Mouse (Mus musculus) MEL-GATA-1-ER (cell line): Measurements from ENCODE around the gene Thpo.

Experiments used
- DNase-seq: peaks from one replicate; pipeline ENCODE4 v3.0.0-alpha.2; 2012; ENCODE audit warnings: low read depth; ENCODE audit errors: extremely low read depth

Gene Thpo

DNA sequence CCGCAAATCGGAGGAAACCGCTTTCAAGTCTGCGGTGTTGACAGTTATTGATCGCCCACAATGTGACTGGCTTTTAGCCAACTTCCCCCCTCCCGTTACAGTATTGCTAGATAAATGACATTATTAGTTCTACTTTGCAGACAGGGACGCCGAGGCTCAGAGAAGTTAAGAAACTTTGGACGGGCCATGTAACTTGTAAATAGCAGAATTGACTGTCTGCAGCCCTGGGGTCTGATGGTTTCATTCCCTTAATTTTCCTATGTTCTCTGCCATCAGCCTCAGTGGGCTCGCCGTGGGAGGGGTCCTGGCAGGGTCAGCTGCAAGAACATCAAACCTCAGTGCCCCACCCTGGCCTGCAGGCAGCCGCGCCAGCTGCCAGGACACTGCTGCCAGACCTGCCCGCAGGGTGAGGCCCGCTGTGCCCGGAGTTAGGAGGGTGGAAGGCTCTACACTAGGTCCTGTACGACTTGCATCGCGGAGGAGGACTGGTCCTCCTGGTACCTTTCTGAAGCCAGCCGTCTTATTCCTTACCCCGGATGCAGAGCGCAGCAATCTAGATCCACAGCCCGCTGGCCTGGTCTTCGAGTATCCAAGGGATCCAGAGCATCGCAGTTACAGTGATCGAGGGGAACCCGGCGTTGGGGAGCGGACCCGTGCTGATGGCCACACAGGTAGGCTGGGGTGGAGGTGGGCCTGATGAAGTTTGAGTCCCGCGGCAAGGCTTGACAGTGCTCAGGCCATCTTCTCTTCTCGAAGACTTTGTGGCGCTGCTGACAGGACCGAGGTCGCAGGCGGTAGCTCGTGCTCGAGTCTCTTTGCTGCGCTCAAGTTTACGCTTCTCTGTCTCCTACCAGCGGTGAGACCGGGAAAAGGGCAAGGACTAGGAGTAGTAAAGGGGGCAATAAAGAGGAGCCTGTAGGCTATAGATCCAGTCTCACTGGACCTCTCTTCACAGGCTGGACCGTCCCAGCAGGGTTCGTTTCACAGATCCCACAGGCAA, at the start of gene Thpo:
Thpo (minus strand) TSS at position 781 of the 1,000 bp plus-strand sequence.
- DNase-seq: no peak

DNA sequence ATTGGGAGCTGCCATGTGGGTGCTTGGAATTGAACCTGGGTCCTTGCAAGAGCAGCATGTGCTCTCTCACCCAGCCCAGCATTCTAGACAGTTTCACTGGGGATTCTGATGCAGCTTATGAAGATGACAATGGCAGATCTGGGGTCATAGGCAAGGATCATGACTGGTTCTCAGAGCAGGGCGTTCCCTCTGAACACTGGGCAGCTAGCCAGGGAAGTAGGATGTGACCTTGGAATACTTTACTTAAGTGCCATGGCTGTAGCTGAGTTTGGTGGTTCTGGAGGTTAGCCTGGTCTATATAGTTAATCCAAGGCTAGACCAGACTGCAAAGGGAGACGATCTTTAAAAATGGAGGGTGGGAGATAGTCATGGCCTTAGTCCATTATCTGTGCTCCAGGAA, 49.6 kb upstream of the Thpo start:
- DNase-seq: no peak

DNA sequence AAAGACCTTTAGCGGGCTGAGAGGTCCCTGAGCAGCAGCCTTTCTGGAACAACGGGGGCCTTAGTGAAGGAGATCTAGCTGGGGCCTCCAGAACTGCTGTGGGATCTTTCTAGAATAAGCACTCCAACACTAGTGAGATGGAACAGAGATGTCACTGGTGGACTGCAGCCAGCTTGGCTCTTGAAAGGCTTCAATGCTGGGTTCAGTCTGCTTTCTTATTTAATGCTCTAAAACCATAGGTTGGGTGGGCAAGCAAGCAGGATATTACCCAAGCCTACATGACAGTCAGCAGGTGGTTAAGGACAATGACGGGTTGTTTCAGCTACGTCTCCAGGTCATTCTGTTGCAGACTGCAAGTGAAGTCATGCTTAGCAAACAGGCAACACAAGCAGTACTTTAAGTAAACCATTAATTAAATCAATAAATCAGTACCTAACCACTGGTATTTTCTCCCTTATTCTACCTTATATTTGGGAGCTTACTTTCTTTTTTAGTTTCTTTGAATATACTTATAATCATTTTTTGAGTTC, 46.9 kb upstream of the Thpo start:
- DNase-seq: no peak

DNA sequence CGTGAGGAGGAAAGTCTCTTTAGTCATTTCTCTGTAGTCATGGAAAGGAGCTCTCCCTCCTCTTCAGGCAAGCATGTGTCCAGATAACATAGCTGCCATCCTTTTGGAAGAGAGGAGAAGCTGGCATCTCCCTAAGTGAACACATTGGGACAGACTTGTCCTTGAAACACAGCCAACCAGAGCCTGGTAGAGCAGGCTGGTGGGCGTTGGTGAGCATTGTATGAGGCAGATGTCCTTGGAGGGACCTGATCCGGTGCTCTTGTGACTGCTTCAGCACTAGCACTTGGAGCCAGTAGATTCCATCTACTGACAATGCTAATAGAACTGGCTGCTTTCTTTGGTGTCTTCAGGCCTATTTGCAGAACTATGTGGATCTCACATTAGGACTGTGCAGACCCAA, 45.5 kb upstream of the Thpo start:
- DNase-seq: no peak

DNA sequence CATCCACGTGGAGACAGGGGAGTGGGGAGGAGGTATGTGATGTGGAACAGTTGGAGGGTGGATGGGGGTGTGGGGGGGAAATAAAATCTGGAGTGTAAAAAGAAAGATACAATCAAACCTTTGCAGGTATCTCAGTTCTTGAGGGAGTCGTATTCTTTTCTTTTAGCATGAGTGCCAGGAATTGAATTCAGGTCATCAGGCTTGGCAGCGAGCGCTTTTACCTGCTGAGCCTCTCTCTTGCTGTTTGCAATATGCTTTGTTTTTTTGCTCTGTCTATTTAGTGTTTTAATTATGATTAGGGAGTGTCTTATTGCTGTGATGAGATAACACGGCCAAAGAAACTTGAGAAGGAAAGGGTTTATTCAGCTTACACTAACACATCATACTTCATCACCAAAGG, 40.7 kb upstream of the Thpo start:
- DNase-seq: no peak

DNA sequence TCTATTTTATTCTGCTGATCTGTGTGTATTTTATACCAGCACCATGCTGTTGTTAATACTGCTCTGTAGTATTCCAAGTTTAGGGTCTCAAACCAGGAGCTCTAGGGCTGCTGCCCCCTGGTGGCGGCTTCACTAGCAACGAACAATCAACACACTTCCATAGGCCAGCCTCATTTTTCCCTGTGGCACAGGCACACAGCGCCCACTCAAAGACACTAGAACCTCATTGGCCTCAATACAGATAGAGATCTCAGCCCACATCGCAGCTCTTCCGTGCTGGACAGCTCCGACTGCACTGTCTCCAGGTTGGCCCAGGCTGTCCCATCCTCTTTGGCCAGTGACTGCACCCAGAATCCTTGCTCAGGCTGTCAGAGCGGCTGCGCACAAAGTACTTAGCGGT, 30.9 kb upstream of the Thpo start:
- DNase-seq: peak; percentile 13

DNA sequence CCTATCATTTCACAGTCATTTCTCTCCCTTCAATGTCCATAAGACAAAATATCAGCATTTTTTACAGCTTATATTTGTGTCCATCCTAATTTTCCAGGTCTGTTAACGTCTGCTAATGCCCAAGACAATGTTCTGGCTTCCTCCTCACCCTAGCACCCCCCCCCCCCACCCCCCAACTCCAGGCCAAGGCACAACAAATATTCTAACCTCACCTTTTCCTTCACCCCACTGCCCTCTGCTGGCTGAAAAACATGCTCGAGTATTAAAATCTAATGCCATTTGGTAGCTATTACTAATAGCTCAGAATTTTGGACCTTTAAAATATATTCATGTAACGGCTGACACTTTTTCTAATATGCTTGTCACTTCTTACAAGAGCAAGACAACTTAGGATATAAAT, 27.4 kb upstream of the Thpo start:
- peak; percentile 16 for DNase-seq

DNA sequence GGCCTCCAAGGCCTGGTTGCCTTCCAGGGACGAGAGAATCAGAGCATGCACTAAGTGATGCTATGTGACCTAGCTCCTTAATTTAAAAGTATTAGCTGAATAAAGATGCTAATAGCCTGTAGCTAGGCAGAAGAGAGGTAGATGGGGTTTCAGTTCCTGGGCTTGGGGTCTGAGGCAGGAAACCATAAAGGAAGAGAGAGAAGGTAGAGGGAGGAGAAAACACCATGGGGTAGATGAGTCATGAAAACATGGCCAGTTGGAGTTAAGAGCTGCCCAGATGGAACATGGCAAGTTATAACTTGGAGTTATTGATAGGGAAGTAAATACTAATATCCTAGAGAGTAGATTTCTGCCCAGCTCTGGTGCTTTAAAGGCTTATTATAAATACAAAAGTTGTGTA, 23.1 kb upstream of the Thpo start:
- DNase-seq: no peak

DNA sequence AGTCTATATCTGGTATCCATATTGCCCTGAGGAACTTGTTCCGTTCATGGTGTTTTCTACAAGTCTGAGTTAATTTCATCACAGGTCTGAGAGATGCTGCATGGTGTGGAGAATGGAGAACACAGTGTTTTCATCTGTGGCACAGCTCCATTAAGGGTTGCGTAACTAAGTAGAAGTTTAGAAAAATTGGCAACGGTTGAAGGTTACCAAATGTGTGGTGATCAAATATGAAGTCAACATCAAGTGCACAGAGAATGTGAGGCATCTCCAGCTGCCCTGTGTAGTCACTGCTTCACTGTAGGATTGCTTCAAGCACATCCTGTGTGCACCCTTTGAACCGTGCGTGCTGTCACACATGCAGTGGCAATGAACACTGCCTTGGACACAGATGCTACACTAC, 21.7 kb upstream of the Thpo start:
- DNase-seq: no peak

DNA sequence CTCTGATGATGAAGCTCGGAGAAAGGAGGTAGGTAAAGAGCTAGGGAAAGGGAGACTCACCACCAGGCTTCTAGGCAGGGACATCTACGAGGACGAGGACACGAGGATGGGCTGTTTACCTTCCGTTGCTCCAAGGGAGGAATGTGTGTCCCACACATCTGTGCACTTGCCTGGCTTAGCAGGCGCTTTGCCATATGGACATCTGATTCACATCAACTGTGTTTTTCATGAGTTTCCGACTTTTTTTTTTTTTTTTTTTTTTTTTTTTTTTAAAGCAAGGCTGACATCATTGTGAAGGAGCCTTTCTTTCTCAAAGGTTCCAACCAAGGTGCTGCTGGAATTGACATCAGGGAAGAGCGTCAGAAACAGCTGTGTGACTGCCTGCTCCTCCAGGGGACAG, 16.2 kb upstream of the Thpo start:
- DNase-seq: no peak

DNA sequence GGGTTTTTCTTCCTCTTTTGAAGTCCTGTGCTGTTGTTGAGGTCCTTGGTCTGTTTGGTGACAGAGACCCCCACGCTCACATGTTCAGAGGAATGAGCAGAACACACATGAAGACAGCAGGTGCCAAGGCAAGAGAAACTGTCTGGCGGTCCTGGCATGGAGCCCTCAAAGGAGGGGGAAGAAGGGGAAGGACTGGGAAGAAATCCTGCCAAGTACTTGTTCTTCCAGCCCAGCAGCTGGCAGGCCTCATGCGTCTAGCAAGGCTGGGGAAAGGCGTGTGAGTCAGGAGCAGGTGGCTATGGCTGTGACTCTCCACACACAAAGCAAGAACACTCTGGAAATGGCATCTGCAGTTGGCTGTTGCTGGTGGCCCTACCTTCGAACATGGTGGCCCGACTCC, 12.3 kb upstream of the Thpo start:
- DNase-seq: no peak

DNA sequence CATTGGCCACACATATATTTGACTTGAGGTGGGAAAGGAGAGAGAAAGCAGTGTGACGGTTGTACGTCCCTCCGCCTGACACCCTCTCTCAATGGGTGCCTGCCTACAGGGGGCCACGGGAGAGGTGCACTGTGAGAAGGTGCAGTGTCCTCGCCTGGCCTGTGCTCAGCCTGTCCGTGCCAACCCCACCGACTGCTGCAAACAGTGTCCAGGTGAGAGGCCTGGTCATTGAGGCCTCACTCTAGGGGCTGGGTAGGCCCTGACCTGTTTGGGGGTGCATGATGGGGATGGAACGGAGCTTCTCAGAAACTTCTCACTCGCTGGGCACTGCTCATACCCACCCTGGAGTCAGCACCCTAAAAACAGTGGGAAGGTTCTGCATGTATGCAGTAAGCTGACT, 5.5 kb upstream of the Thpo start:
- DNase-seq: no peak

DNA sequence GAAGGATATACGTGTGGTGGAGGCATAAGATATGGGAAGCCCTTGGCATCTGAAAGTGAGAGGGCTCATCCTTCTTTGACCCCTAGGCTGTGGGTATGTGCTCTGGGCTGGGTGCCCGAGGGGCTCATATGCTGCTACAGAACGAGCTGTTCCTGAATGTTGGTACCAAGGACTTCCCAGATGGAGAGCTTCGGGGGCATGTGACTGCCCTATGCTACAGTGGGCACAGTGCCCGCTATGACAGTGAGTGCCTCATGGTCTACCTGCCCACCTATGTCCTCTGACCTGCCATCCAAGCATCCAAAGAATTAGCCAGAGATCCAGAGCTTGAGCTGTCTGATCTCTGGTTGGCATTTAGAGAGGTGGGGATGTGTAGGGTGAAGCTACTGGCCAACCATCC, 2.5 kb upstream of the Thpo start:
- DNase-seq: no peak

DNA sequence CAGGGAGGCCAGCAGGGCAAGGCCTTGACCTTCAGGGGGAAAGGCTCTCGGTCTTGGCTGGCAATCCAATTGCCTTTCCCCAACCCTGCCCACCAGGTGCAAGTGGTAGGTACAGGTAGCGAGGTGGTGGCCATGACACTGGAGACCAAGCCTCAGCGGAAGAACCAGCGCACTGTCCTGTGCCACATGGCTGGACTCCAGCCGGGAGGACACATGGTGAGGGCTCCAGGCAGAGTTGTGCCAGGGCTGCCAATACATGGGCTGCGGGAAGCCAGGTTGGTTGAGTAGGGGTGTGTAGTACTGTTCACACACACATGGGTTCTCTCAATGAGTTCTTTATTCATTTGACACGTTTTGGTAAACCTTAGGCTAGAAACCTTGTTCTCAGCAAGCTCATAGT, 1.9 kb upstream of the Thpo start:
- no peak for DNase-seq

DNA sequence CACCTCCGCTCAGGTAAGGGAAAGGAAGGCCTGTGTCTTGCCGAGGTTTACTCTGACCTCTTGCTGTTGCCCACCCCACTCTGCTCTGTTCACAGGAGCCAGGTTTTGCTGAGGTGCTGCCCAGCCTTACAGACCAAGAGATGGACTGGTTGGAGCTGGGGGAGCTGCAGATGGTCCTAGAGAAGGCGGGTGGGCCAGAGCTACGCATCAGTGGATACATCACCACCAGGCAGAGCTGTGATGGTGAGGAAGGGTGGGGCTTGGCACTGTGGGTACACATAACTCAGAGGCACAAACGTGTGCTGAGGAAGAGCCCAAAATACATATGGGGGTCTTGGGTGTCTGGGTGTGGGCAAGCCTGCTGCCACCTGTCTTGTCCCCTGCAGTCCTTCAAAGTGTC, 1.3 kb upstream of the Thpo start:
- DNase-seq: no peak

DNA sequence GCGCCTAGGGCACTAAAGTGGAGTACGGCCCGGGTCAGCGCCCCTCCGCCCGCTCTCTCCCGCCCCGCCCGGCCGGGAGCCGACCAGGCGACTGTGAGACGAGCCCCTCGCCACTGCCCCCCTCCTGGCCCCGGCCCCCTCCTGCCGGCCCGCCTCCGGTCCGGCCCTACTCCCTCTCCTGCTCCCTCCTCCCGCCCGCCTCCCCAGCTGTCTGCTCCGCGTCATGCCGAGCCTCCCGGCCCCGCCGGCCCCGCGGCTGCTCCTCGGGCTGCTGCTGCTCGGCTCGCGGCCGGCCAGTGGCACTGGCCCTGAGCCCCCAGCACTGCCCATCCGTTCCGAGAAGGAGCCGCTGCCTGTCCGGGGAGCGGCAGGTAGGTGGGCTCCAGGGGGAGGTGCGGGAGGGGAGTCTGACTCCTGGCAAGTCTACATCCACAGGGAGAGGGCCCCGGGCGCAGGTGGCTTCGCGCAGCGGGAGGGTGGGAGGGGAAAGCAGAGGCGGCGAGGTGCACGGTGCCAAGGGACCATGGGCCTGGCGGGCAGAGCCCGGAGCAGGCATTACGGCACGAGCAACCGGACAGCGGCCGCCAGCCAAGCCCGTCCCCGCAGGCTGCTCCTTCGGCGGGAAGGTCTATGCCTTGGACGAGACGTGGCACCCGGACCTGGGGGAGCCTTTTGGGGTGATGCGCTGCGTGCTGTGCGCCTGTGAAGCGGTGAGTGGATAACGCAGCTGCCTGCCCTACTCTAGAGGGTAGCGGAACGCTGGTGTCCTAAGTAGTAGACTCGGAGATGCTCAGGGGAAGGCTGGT, 1.2 kb downstream of the Thpo start, which contains the start of gene Chrd:
Chrd (plus strand) TSS at position 203 of the 806 bp plus-strand sequence.
- DNase-seq: no peak

DNA sequence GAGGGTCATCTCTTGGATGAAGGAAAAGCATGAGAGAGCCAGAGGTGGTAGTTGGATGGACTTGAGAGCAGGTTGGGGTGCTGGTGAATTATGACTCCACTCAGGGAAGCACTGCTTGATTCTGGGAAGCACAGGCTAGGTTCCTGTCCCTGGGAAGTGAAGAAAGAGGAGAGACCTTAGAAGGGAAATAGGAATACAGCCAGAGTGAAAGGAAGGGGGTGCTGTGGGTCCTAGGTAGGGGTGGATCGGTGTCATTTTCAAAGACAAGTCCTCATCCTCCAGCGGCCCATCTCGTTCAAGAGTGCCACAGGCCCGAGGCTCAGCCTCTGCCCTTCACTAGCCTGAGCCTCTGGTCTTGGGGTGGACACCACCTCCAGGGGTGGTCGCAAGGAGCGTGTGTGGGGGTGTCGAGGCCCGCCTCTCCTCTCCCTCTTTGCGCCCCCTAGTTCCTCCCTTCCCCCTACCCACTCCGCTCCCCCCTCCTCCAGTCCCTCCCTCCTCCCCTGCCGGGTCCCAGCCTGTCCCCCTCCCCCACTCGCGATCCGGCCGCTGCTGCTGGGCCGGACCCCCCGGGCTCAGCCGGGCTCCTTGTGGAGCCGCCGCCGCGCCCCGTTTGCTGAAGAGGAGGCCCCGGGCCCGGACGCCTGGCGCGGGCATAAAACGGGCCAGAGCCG, 1.9 kb downstream of the Thpo start:
- DNase-seq: no peak

DNA sequence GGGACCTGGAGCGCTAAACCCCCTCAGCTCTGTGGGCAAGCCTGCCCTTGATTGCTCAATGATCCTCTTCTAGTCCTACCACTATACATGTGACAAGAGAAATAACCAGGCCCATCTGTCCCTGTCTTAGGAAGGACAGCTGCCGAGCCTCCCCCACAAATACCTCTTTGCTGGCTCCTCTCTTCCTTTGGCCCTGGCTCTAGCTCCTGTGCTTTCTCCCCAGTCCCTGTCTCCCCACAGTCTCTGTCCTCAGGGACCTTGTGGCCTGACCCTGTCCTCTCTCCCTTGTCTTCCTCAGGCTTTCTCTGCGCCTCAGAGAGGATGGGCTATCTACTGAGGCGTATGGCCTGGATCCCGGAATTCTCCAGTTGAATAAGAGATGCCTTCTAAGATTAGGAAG, 2.6 kb downstream of the Thpo start:
- no peak for DNase-seq

DNA sequence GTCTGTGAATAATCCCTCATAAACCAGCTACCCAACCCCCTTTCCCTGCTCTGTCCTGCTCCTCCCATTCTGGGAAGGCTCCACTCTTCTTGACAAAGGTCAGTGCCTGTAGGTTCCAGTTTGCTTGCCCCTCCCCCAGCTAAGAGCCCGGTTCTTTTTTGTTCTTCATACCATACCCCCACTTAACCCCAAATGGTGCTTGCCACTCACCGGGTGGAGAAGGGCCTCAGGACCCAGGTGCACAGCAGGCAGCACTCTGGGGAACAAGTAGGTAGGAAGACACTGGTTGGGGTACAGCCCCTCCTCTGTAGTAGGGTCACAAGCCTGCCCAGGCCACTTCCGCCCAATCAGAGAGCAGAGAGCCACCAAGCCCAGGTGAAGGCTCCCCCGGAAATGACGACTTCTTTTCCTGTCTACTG, 4.0 kb downstream of the Thpo start:
- no peak for DNase-seq

DNA sequence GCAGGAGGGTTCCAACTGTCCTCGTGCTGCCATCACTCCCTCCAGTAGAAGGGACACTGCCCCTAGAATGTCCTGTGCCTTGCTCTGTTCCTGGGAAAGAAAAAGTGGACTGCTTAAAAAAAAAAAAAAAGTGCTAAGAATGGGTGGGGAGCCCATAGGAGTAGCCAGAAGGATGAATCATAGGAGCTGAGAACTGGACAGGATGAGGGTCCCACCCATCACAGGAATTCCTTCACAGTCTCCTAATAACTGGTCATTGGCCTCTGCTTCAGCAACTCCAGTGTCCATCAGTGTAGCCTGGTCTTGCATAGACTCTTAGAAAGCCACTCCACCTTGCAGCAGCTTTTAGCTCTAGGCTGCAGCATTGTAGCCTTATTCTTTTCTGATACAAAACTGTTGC, 7.9 kb downstream of the Thpo start:
- no peak for DNase-seq

DNA sequence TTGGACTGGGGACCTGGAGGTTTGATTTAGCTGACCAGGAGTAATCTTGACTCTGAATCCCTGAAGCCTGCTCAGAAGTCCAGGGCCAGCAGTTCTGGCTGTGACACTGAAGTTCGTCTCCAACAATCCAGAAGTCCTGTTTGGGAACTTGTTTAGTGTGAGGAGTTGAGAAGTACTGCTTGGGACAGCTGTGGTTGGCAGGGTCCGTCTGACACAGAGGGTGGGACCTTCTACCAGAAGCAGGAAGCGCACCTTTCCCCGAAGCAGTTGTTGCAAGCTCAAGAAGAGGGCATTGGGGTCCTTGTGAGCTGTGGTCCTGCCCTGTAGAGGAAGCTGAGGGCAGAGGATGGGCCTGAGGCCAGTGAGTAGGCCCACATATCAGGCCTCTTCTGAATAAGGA, 8.6 kb downstream of the Thpo start:
- DNase-seq: no peak

DNA sequence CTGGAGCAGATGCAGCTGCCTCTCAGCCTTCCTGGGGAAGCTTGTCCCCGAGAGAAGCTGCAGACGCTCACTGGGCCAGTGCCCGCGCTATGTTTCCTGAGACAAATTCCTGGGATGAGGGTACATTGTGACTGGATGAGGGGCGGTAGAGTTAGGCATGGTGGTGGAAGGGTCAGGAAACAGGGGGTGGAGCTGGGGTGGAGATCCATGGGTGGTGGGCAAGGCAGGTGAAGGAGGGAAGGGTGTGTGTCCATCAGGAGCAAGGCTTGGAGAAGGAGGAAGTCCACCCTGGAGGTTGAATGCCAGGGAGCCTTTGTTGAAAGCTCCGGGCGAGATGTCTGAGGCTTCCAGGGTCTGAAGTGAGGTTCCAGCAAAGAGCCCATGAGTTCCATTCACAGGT, 9.0 kb downstream of the Thpo start:
- no peak for DNase-seq
